Comparison of ENCODE assay signal across 16 mouse cellular contexts in the genomic region with DNA sequence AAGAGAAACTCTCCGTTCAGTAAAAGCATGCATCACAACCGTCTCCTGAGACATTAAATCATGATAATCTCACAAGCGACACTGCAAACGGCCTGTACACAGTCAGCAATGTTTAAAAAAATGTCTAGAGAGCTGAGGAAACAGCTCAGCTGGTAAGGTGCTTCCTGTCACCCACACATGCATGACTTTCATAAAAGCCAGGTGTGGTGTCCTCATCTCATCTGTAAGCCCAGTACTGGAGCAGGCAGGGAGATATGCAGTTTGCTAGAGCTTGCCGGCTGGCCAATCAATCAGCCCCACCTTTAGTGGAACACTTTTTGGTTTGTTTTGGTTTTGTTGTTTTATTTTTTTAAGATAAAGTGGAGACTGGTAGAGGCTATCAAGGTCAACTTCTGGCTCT. TPM values are rescaled to one million over a fixed set of nuclear protein-coding genes. Genes with fewer than 3 reads are reported as not detected.
A peak's percentile ranks its signal among the peaks of the same experiment; 100 is the strongest.
DNase-seq lines count a peak whose midpoint lies in the region; ATAC-seq and TF ChIP-seq lines count a peak whose summit lies in the region.
"Had no signal": no experiment of that assay in that cellular context is flagged by ENCODE, and none has a peak within 500 bp of the region (broad histone marks: within the 10 kb centered on the region; RNA-seq: fewer than 3 reads in every experiment).

No protein-coding gene starts in this region.

- no peak overlapping the region for H3K4me3 ChIP-seq in intestine, embryonic 15.5 days (replicated peaks)
- no peak overlapping the region for H3K4me3 ChIP-seq in kidney, adult 2 months (ENCODE audit: insufficient read depth, low read depth, low read length)
- H3K4me3 ChIP-seq: erythroblast, embryonic 14.5 days; hindbrain, embryonic 15.5 days had no signal

- no peaks in the 10 kb centered on the region for H3K4me1 ChIP-seq in intestine, embryonic 15.5 days (replicated peaks)
- H3K4me1 ChIP-seq in kidney, adult 2 months (ENCODE audit: control insufficient read depth, insufficient read depth, low read length), result no peaks in the 10 kb centered on the region
- H3K4me1 ChIP-seq: hindbrain, embryonic 15.5 days had no signal

- peak; percentile 55 for DNase-seq in 416B (ENCODE audit: low read depth)
- no peak for DNase-seq in adrenal gland, adult 18-20 months (ENCODE audit: low spot score in 2 of 2)
- DNase-seq in layer of hippocampus, adult 9-11 months, result no peak
- no peak for DNase-seq in kidney, adult 2 months
- DNase-seq: cerebellum, postnatal 10 days; gastrocnemius, postnatal 10 days; heart, postnatal 10 days; lung, adult 2 months had no signal

- H3K27ac ChIP-seq in intestine, embryonic 15.5 days, result no peak overlapping the region
- H3K27ac ChIP-seq in kidney, adult 2 months (ENCODE audit: insufficient read depth, low read depth, low read length), result no peak overlapping the region
- H3K27ac ChIP-seq: hindbrain, embryonic 15.5 days; macrophage had no signal

- H3K9me3 ChIP-seq in intestine, embryonic 15.5 days, result no peaks in the 10 kb centered on the region
- H3K9me3 ChIP-seq: hindbrain, embryonic 15.5 days had no signal

- TF ChIP-seq CTCF in kidney, adult 2 months (conservative IDR thresholded peaks at IDR 0.05; ENCODE audit: insufficient read depth, insufficient read length, low read depth, low read length), result no peak

- H3K9ac ChIP-seq in intestine, embryonic 15.5 days, result no peak overlapping the region
- H3K9ac ChIP-seq: hindbrain, embryonic 15.5 days had no signal

- H3K27me3 ChIP-seq in intestine, embryonic 15.5 days (replicated peaks), result no peaks in the 10 kb centered on the region
- no peaks in the 10 kb centered on the region for H3K27me3 ChIP-seq in kidney, adult 2 months (replicated peaks; ENCODE audit: control insufficient read depth, insufficient read depth, low read length)
- H3K27me3 ChIP-seq: hindbrain, embryonic 15.5 days; Patski had no signal

- WGBS in intestine, embryonic 15.5 days, result 51% methylated on average over 5 of the region's 5 CpGs
- 54% methylated on average over 5 of the region's 5 CpGs for WGBS in kidney, adult 2 months

- ATAC-seq in CD4-positive, CD25-positive, alpha-beta regulatory T cell, adult 4 months, result peak; percentile 83
- ATAC-seq in hematopoietic stem cell, adult 5-6 weeks (replicated peaks in 1 of 2; ENCODE audit: insufficient read depth in 1 of 2, low FRiP score in 2 of 2, low TSS enrichment in 1 of 2, low read depth in 1 of 2, poor library complexity in 2 of 2, severe bottlenecking in 2 of 2), result peak; percentile 69 to 73; a peak in 3 of 4 replicates
- ATAC-seq in neutrophil, adult 5-6 weeks (ENCODE audit: extremely low read depth, insufficient number of reproducible peaks, low FRiP score, poor library complexity, severe bottlenecking), result peak; percentile 65
- ATAC-seq in intestine, embryonic 15.5 days, result no peak

- 0 out of 2 replicates have a peak, but pooled peaks cover 7% of the 10 kb centered on the region for H3K36me3 ChIP-seq in intestine, embryonic 15.5 days
- no peaks in the 10 kb centered on the region for H3K36me3 ChIP-seq in kidney, adult 2 months (ENCODE audit: control insufficient read depth, insufficient read depth, low read length)

- H3K4me2 ChIP-seq in intestine, embryonic 15.5 days (replicated peaks), result no peak overlapping the region
- H3K4me2 ChIP-seq: hindbrain, embryonic 15.5 days had no signal

- no peak for TF ChIP-seq POLR2A in kidney, adult 2 months (IDR thresholded peaks at IDR 0.05; ENCODE audit: low read depth, low read length)

RNA-seq across cellular contexts. Expression of a gene that starts 27.9 kb away (rescaled TPM):
- polyA plus RNA-seq in CD4-positive, CD25-positive, alpha-beta regulatory T cell, adult 4 months (2017; shearing (Covaris generic)), result 10 to 100 TPM; 29.1 to 36.7 TPM
- 41.3 and 47.9 TPM in 2 replicates for total RNA-seq in hematopoietic stem cell, adult 5-6 weeks (2017)
- 139 and 161 TPM in 2 replicates for total RNA-seq in neutrophil, adult 5-6 weeks (2017)
- 3.2 and 3.5 TPM in 2 replicates for polyA plus RNA-seq in intestine, embryonic 15.5 days (2015; fragmentation: Nextera tagmentation; extraction: Ambion mirVana)
- 10 to 100 TPM; 26.7 to 37.7 TPM for total RNA-seq in adrenal gland, adult 18-20 months (2021)
- 7.5 and 8.6 TPM in 2 replicates for polyA plus RNA-seq in kidney, adult 2 months (2012; rRNA removed)
